Mouse (Mus musculus) kidney, adult 2 months (tissue): ENCODE measurements around the gene Zfp457.

Experiments used
- CTCF ChIP-seq: fragments of 200-500 bp; conservative IDR thresholded peaks from 2 replicates; pipeline ENCODE4 v1.5.1; 2011; ENCODE audit warnings: low read depth, mild to moderate bottlenecking, control low read depth, low read length, moderate library complexity, mixed read lengths; ENCODE audit not compliant: insufficient read depth, insufficient read length
- POLR2A ChIP-seq: fragments of 200-500 bp; IDR thresholded peaks from one replicate; pipeline ENCODE4 v1.6.1; 2011; ENCODE audit warnings: low read depth, low read length, control low read depth

DNA sequence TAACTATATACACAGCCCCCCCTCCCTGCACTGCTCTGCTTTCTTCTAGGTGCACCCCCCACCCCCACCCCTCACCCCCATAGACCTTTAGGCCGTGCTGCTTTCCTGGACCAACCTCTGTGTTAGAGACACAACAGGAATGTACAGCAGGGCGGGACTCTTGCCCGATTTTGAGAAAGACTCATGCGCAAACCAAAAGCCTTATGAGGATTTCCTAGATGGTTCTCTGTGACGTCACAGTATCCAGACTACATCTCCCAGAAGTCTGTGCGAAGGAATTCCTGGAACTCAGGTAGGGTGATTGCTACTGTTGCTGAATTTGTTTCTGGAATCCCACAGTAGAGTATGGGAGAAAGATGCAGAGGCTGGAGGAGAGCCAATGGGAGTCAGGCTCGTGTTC is 28.0 kb downstream of the Zfp457 start, which contains the start of gene Zfp458:
- no peak for TF ChIP-seq CTCF
- TF ChIP-seq POLR2A: no peak
